Mouse (Mus musculus): ENCODE measurements around the gene Nrip2.

- TF ChIP-seq CTCF (IDR thresholded peaks at IDR 0.05; ENCODE audit: insufficient read depth, low read length) (no peak), POLR2A (IDR thresholded peaks at IDR 0.05; ENCODE audit: borderline replicate concordance, extremely low read depth, low read depth, low read length) (no peak)
Observed at GRCm38 (mm10) chr6:128361901-128362300, 37.2 kb upstream of the Nrip2 start.

Data from lung, adult 2 months (tissue).